Mouse (Mus musculus) forelimb bud, embryonic 11.5 days (tissue): Measurements from ENCODE around the gene Mavs.
A peak's percentile ranks its signal among the peaks of the same experiment; 100 is the strongest.

Experiments used
- DNase-seq: peaks from one replicate; pipeline ENCODE4 v3.0.0-alpha.2; 2012; ENCODE audit warnings: low read depth, low spot score

The Mavs gene

DNA sequence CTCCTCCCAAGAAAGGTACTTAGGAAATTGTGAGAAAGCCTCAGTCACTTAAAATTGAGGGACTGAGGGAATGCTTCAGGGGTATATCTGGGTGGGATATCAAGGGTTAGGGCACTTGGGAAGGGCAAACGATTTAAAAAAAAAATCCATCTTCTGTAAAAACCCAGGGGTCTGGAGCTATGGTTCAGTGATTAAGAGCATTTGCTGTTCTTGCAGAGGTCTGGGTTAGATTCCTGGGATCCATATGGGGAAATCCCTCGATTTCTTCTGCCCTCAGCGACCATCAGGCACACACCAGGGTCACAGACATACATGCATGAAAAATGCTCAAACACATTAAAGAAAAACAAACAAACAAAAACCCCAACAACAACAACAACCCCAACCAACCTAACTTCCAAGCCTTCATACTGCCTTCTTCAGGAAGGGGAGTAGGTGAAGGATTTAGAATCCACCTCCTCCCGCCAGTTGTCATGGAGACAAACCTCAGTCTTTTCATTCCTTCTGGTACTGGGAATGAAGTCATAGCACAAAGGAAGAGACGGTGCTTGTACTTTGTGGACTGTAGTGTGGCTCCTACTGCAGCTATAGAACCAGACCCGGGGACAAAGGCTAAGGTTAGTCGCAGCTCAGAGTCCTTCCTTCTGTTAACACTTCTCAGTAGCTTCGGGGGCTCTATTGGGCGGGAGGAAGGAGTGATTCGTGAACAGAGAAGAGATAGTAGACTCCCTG lies 27.8 kb downstream of the Mavs start:
- DNase-seq, result no peak

DNA sequence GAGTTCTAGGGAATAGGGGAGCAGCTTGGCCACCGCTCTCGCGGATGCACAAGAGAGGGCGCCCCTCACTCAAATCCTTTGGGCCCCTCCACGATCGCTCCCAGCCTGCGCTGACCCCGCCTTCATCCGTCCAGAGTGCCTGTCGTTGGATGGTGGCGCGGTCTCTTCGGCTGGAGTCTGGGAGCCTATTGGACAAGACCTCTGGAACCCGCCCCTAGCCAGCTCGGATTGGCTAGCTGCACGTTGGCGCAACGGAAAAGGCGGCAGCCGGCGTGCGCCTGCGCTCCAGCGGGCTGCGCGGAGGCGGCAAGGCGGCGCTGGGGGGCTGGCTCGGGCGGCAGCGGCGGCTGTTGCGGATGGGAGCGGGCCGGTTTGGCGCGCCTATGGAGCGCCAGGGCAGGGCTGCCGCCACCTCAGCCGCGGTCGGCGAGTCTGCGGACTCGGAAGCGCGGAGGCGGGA lies 28.4 kb downstream of the Mavs start, which contains the start of gene Pank2:
Gene Pank2 (plus strand): TSS at position 283 of the 460 bp plus-strand sequence.
- peak; percentile 98 for DNase-seq

- peak; percentile 39 for DNase-seq
Observed at GRCm38 (mm10) chr2:131262680-131263670, 29.1 kb downstream of the Mavs start.

GRCm38 (mm10) chr2:131264027-131264426 lies 30.2 kb downstream of the Mavs start:
- DNase-seq, result no peak

DNA sequence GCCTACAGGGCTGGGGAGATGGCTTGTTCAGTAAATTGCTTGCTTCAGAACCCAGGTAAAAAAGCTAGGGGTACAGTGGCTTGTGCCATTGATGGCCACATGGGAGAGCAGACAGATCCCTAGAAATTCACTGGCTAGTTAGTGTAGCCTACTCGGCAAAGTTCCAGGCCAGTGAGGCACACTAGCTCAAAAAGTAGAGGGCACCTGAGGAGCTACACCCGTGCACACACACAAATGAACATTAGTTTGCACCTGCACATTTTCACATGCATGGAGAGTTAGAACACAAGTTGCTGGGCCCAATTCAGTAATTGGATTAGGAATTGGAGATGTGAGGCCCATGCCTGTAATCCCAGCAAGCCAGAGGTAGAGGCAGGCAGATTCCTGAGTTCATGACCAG lies 31.2 kb downstream of the Mavs start:
- no peak for DNase-seq

DNA sequence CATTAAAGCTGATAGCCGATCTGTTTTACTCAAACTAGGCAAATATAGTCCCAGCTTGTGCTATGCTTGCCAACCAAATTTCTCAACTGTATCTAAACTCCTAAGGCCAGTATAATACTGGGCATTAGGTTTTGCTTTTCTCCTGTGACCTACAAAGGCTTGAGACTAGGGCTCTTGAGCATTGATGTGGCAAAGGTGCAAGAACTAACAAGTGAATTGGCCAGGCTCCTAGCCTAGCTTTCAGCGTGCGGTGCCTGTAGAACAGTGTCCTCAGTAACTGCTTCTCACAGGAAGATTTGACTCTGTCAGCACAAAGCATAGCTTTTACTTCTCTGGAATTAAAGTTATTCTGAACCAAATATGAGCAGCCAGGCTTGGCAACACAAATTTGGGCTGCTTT lies 41.6 kb downstream of the Mavs start:
- DNase-seq, result no peak

DNA sequence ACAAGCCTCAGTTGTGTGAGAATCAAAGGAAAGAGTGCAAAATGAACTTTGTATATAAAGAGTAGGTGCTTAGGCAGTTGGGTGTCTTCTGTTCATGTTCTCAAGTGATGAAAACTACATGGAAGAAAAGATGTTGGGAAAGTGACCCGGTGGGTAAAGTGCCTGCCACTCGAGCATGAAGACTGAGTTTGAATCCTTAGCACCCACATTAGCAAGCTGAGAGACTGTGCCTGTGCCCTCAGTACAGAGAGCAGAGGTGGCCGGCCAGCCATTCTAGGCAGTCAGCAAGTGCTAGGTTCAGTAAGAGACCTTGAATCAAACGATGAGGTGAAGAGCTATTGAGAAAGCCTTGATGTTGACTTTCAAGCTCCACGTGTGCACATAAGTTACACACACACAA lies 42.9 kb downstream of the Mavs start:
- DNase-seq, result no peak

- DNase-seq, result no peak
Observed at GRCm38 (mm10) chr2:131281596-131281995, 47.7 kb downstream of the Mavs start.

DNA sequence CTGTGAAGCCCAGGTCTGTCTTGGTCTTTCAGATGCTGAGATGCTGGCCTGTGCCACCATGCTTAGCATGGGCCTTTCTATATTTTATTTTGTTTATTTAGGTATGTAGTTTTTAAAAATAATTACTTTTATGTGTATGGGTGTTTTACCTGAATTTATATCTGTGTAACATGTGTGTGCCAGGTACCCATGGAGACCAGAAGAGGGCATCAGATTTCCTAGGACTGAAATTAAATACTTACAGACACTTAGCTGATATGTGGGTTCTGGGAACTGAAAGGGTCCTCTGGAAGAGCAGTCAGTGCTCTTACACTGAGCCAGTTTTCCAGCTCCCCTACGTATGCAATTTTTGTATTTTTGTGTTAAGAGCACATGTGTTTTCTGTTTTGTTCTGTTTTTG lies 52.4 kb downstream of the Mavs start:
- DNase-seq, result no peak

- no peak for DNase-seq
Observed at GRCm38 (mm10) chr2:131290669-131291068, 56.8 kb downstream of the Mavs start.

GRCm38 (mm10) chr2:131296746-131297261 lies 62.9 kb downstream of the Mavs start:
- DNase-seq, result no peak
